Mouse (Mus musculus) G1E (cell line): ENCODE measurements at regions not wholly inside any gene's neighbourhood (a gene's known extent, or its start where the extent isn't known, plus 50 kb on each side); places are given as distances from the start of the nearest gene placed in this dataset.

Experiments used
- CTCF ChIP-seq: IDR thresholded peaks from 2 replicates; pipeline ENCODE4 v1.5.1; 2012; ENCODE audit warnings: low read depth, low read length, inconsistent platforms, mixed read lengths
- GATA1 ChIP-seq: IDR thresholded peaks from 2 replicates; pipeline ENCODE4 v1.6.1; 2012; ENCODE audit warnings: borderline replicate concordance, low read length, inconsistent platforms, mixed read lengths
- GATA2 ChIP-seq: IDR thresholded peaks from 2 replicates; pipeline ENCODE4 v1.6.1; 2012; ENCODE audit warnings: low read depth, low read length, inconsistent platforms, borderline replicate concordance
- TAL1 ChIP-seq: conservative IDR thresholded peaks from 2 replicates; pipeline ENCODE4 v1.6.1; 2012; ENCODE audit warnings: low read depth, low read length, inconsistent platforms, mixed read lengths

DNA sequence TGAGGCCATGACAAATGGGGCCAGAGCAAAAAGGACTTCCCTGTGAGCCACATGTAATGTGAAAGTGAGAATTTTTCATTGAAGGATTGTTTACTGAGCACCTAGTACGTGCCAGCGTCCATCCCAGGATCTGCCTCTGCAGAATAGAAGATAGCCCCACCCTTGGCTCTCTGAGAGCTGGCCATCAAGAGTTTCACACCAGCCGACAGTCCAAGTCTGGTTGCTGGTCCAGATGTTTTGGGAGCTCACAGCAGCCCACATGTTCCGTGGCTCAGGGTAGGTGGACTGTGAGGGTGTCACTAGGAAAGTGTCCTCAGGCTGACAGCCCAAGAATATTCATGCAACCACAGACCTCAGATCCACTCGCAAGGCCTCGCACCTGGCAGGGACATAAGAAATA, 63.9 kb downstream of the Tmem30b start:
- TF ChIP-seq CTCF (no peak), GATA1 (no peak), TAL1 (no peak), GATA2 (no peak)
